Mouse (Mus musculus): ENCODE results near the gene Mcm6.
A peak's percentile ranks its signal among the peaks of the same experiment; 100 is the strongest.

The Mcm6 gene

DNA sequence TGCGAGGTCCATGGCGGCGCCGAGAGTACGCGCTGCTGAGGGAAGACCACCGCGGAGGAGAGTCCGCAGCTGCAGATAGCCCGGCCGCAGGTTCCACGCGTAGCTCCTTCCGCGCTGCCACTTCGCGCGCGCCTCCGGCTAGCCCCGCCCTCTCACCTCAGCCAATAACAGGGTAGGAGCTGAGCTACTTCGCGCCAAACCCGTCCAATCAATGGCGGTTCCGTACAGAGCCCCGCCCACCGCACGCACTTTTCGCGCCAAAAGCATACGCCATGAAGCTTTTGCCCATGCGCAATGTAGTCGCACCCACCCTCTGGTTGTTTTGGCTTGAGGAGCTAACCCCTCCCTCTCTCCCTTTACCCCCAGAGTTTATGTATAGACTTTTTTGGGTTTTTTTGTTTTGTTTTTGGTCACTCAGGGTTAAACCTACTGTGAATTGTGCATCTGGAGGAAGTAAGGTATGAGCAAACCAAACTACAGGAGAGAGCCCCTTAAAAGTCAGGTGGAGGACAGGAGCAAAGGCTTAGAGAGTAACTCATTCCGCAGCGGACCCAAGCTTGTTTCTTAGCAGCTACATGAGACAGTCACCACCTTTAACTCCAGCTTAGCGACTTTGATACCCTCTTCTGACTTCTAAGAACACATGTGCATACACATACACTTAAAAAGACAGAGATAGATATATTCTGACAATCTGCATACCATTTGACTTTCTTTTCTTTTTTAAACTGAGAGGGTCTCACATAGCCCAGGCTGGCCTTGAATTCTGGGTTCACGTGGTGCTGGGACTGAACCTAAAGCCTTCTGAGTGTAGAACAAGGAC, at the start of gene Mcm6:
TSS of gene Mcm6 (minus strand) at position 111 of the 823 bp plus-strand sequence.
- DNase-seq (ENCODE audit: low read depth, low spot score), result peak; percentile 99

DNA sequence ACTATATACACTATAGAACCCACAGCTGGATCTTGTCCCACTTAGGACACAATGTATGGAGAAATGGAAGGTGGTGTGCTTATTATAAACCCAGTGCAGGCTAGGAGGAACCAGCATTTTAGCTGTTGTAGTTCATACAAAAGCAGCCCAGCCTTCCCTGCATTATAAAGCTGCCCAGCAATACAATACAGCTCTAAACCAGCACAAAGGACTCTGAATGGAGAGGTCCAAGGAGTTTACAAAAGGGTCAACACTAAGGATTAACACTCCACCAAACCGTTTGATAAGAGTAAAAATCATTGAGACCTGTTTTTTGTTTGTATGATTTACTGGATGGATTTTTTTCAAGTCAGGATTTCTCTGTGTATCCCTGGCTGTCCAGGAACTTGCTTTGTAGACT, 47.4 kb upstream of the Mcm6 start:
- peak; percentile 34 for DNase-seq (ENCODE audit: low read depth, low spot score)

GRCm38 (mm10) chr1:128405675-128406074, 46.2 kb upstream of the Mcm6 start:
- no peak for DNase-seq (ENCODE audit: low read depth, low spot score)

- DNase-seq (ENCODE audit: low read depth, low spot score), result no peak
Observed at GRCm38 (mm10) chr1:128405041-128405481, 45.6 kb upstream of the Mcm6 start.

DNA sequence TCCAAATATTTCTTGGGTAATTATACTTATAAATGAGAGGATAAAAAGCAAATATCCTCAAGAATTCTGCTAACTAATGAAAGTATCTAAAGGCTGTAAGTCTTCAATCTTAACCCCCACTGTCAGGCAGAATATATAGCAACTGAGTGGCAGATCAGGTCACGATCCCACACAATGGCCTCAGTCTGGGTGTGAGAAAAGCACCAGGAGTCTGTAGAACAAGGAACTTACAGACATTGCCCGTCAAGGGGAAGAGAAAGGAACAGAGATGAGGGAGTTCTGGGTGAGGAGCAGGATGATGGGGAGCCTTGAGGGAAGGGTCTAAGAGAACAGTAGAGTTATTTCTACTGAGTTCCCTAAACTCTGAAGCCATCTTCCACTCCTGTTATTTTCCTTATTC, 41.5 kb upstream of the Mcm6 start:
- peak; percentile 56 for DNase-seq (ENCODE audit: low read depth, low spot score)

- DNase-seq (ENCODE audit: low read depth, low spot score), result peak; percentile 70
Observed at GRCm38 (mm10) chr1:128399941-128400915, 40.8 kb upstream of the Mcm6 start.

DNA sequence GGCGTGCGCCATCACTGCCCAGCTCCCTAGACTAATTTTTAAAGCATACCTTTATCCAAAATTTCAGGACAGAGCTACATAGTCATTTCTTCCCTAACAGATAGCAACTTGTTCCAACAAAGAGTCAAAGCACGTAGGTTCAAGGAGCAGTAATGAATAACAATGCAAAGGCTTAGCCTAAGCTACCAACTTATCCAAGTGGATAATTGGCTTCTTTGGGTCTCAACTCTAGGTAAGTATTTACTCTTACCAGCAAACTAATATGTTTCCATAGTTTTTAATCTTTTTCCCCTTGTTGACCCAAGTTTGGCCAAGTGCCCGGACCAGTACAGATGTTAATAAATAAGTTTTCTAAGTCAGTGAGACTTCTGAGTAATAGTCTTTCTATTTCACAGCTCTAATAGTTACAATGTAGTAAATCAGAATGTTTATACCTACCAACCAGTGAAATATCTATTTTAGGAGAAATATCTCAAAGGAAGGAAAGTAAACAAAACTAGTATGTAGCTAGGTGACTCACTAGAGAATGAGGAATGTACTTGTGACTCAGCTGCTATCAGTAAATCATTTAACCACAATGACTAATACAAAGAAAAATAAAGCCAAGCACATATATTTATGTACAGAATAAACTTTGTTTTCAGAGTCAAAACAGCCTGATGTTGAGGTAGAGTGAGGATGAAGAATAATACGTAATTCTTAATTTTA, 39.4 kb upstream of the Mcm6 start:
- no peak for DNase-seq (ENCODE audit: low read depth, low spot score)

DNA sequence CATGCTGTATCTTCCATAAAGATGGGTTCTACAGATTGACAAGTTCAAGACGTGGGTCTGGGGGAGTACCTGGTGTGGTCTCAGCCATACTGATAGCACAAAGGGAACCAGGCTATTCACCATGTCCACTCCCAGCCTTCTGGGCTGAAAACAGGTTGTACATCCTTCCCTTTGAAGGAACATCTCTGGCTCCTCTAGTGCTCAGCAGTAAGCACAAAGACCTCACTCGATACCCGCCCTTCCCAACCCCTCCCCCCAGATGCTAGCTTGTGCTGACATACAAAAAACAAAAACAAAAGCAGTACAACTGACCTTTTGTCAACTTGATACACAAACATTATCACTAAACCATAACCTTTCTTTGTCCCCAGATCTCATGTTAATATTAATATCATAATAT, 35.2 kb upstream of the Mcm6 start:
- DNase-seq (ENCODE audit: low read depth, low spot score), result peak; percentile 62

GRCm38 (mm10) chr1:128392382-128392781, 32.9 kb upstream of the Mcm6 start:
- DNase-seq (ENCODE audit: low read depth, low spot score), result peak; percentile 95

GRCm38 (mm10) chr1:128386487-128386886, 27.0 kb upstream of the Mcm6 start:
- no peak for DNase-seq (ENCODE audit: low read depth, low spot score)

- no peak for DNase-seq (ENCODE audit: low read depth, low spot score)
Observed at GRCm38 (mm10) chr1:128376841-128377240, 17.4 kb upstream of the Mcm6 start.

GRCm38 (mm10) chr1:128372143-128372860, 12.8 kb upstream of the Mcm6 start:
- no peak for DNase-seq (ENCODE audit: low read depth, low spot score)

- peak; percentile 64 for DNase-seq (ENCODE audit: low read depth, low spot score)
Observed at GRCm38 (mm10) chr1:128368732-128369441, 9.4 kb upstream of the Mcm6 start.

- no peak for DNase-seq (ENCODE audit: low read depth, low spot score)
Observed at GRCm38 (mm10) chr1:128360601-128361000, 1.1 kb upstream of the Mcm6 start.

DNA sequence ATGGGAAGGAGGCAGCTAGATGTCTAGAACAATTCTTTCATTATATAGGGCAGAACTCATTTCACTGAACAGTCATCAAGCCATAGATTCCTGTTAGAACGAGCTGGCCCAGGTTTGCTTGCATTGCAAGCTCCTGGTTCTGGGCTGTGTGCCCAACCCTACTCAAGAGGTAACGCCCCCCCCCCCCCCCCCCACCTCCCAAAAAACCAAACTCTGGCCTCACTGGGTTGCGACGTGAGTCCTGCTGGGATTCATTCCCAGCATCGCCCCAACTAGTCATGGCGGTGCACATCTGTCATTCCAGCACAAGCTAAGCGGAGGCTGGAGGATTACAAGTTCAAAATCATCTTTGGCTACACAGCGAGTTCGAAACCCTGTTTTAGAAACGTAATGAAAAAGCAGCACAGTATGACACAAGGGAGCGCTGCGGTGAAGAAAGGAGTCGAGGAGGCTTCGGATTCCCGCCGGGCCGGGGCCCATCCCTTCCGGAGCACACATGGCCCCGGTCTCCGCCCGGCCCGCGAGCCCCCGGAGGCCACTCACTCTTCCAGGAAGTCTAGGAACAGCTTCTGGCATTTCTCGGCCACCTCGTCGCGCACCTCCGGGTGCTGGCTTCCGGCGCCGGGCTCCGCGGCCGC, 429 bp downstream of the Mcm6 start:
- peak; percentile 85 for DNase-seq (ENCODE audit: low read depth, low spot score)

DNA sequence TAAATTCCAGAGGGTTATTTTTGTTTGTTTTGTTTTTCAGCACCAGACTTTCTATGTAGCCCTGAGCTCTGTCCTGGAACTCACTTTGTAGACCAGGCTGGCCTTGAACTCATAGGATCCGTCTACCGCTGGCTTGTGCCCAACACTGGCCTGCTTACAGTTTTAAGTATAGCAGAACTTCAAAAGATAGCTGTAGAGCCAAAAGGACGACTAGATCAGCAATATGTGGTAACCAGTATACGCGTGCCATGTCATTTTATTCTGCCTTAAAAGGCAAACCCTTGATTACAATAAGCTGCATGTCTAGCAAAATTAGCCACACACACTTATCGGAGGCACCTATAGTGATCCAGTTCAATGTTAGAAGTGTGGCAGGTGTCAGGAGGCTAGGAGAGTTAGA, 1.2 kb downstream of the Mcm6 start:
- peak; percentile 19 for DNase-seq (ENCODE audit: low read depth, low spot score)

DNA sequence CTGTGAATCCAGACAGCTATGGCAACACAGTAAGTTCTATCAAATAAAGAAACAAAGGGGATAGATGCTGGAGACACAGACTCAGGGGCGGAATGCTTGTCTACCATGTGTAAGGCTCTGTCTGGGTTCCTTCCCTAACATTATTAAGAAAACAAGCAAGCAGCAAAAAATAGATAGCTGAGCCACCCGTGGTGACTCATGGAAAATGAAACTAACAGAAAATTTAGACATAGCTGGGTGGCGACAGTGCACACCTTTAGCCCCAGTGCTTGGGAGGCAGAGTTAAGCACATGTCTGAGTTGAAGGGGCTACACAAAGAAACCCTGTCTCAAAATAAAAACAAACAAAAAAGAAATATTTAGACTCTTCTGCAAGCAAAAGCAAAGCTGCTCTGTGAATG, 2.0 kb downstream of the Mcm6 start:
- DNase-seq (ENCODE audit: low read depth, low spot score), result no peak

- no peak for DNase-seq (ENCODE audit: low read depth, low spot score)
Observed at GRCm38 (mm10) chr1:128353092-128353491, 6.4 kb downstream of the Mcm6 start.

GRCm38 (mm10) chr1:128344232-128344631, 15.2 kb downstream of the Mcm6 start:
- peak; percentile 74 for DNase-seq (ENCODE audit: low read depth, low spot score)
